Mouse (Mus musculus) brain, adult 10 weeks (tissue): ENCODE measurements around the gene Msrb2. TPM values are rescaled to one million over a fixed set of nuclear protein-coding genes. Genes with fewer than 3 reads are reported as not detected.

ENCODE experiments used
- polyA plus RNA-seq: library from polyadenylated mRNA; stranded (reverse); fragments of 350-450 nt; fragmentation: Illumina TruSeq; extraction: RNeasy Lipid Tissue Mini Kit (QIAGEN cat#74804); gene quantifications from one replicate; pipeline ENCODE4 v1.2.3, GENCODE M21; 2015; ENCODE audit warnings: low read depth, low replicate concordance

Msrb2 gene
- 46.7 TPM for polyA plus RNA-seq

DNA sequence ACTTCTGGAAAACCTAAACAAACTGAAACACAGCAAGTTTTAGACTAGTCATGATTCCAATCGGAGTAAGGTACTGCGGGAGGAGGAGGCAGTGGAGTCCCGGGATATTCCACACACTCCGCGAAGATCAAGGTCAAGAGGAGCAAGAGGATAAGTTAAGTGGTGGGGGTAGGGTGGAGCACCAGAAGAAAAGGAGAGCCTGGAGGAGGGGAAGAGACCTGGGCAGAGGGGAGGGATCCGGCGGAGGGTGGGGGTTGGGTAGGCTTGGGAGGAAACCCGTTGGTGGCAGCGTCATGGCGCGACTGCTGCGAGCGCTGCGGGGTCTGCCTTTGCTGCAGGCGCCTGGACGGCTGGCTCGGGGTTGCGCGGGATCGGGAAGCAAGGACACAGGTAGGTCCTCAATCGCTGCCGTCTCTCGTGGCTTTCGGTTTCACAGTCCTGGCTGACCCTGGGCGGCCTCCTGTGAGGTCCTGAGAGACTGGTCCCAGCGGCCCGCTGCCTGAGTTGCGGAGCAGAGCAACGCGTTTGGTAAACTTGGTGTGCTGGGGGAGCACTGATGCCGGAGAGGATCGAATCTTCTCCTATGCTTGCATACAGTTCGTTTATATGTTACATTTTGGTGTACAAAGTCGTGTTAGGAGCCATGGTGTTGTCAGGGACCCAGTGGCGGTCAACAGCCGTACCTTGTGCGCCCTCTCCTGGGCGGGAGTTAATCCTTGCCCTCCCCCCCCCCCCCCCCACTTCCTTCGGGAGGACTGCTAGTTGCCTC lies at the start of gene Msrb2:
Gene Msrb2, plus strand, starts transcription at position 51 of the 769 bp plus-strand sequence.

Other genes with a start within 250 kb of the Msrb2 start
- gene Armc3, start 172.1 kb upstream of the Msrb2 start, polyA plus RNA-seq = 0.92 TPM
- not detected for gene Ptf1a, start 74.2 kb downstream of the Msrb2 start, polyA plus RNA-seq
- not detected for gene 4921504E06Rik, start 182.5 kb downstream of the Msrb2 start, polyA plus RNA-seq